Mouse (Mus musculus): Measurements from ENCODE around the gene Gm42674. TPM values are rescaled to one million over a fixed set of nuclear protein-coding genes. Genes with fewer than 3 reads are reported as not detected.

Gene Gm42674
- polyA plus RNA-seq, 1 experiment = not detected

- TF ChIP-seq FLI1 (IDR thresholded peaks at IDR 0.05; ENCODE audit: low read length) (no peak), GATA1 (IDR thresholded peaks at IDR 0.05; ENCODE audit: borderline replicate concordance, low read length) (no peak)
- peaks cover 62% of the 10 kb centered on the region for H3K4me1 ChIP-seq
- H3K27me3 ChIP-seq (replicated peaks) = peaks cover 89% of the 10 kb centered on the region
- no peaks in the 10 kb centered on the region for H3K36me3 ChIP-seq (replicated peaks; ENCODE audit: low read length)
- H3K9me3 ChIP-seq = no peaks in the 10 kb centered on the region
- no peak overlapping the region for H3K4me3 ChIP-seq (replicated peaks)
Observed at GRCm38 (mm10) chr3:90605736-90606135, 4.0 kb downstream of the Gm42674 start.

- no peaks in the 10 kb centered on the region for H3K9me3 ChIP-seq
- peaks cover 62% of the 10 kb centered on the region for H3K4me1 ChIP-seq
- TF ChIP-seq FLI1 (IDR thresholded peaks at IDR 0.05; ENCODE audit: low read length) (no peak), GATA1 (IDR thresholded peaks at IDR 0.05; ENCODE audit: borderline replicate concordance, low read length) (no peak)
- no peak overlapping the region for H3K4me3 ChIP-seq (replicated peaks)
- H3K27me3 ChIP-seq (replicated peaks) = peaks cover 89% of the 10 kb centered on the region
- no peaks in the 10 kb centered on the region for H3K36me3 ChIP-seq (replicated peaks; ENCODE audit: low read length)
Observed at GRCm38 (mm10) chr3:90606185-90606584, 4.5 kb downstream of the Gm42674 start.

- Histone ChIP-seq H3K27me3 (replicated peaks) (peaks cover 86% of the 10 kb centered on the region), H3K9me3 (no peaks in the 10 kb centered on the region), H3K36me3 (replicated peaks; ENCODE audit: low read length) (no peaks in the 10 kb centered on the region), H3K4me1 (peaks cover 62% of the 10 kb centered on the region), H3K4me3 (replicated peaks) (no peak overlapping the region)
- TF ChIP-seq GATA1 (IDR thresholded peaks at IDR 0.05; ENCODE audit: borderline replicate concordance, low read length) = no peak
- TF ChIP-seq FLI1 (IDR thresholded peaks at IDR 0.05; ENCODE audit: low read length) = no peak
Observed at GRCm38 (mm10) chr3:90607361-90607760, 5.7 kb downstream of the Gm42674 start.

DNA sequence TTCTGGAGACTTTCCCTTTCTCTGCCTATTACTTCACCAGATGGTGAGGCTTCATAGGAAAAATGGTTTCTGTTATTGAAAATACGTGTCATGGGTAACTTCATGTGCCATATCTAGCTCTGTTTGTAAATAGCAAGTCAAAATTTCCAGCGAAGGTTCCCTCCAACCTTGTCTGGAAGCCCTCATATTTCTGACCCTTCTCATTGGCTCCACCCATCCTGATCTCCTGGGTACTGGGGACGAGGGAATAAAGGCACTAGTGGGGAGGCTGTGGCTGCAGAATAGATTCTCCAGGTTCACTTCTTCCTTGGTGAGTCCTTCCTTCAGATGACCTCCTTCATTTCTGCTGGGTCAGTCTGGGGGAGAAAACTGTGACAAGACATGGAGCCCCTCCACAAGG is 6.5 kb downstream of the Gm42674 start, which contains the start of gene S100a5:
Gene S100a5, plus strand, starts transcription at position 301 of the 400 bp plus-strand sequence.
- TF ChIP-seq GATA1 (IDR thresholded peaks at IDR 0.05; ENCODE audit: borderline replicate concordance, low read length) (no peak), FLI1 (IDR thresholded peaks at IDR 0.05; ENCODE audit: low read length) (no peak)
- Histone ChIP-seq H3K9me3 (no peaks in the 10 kb centered on the region), H3K4me1 (peaks cover 62% of the 10 kb centered on the region), H3K36me3 (replicated peaks; ENCODE audit: low read length) (no peaks in the 10 kb centered on the region), H3K27me3 (replicated peaks) (peaks cover 83% of the 10 kb centered on the region), H3K4me3 (replicated peaks) (no peak within 1 kb of the TSS)

DNA sequence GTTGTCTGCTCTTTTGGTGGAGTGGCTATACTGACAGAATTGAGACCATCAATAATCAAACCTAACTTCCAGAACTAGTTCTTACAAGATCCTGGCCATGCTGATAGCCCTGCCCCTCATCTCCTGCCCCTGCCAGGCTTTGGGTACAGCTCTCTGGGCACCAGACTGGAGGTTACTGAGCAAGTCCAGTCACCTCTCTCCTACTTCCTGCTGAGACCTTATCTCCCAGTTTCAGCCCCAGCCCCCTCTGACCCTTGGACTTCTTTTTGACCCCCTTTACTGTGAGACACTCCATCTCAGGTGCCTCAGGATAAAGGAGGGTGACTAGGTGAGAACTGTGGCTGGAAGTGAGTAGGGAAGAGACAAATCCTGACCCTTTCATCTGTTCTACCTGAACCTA is 7.4 kb downstream of the Gm42674 start:
- no peaks in the 10 kb centered on the region for H3K9me3 ChIP-seq
- H3K4me3 ChIP-seq (replicated peaks) = no peak overlapping the region
- H3K4me1 ChIP-seq = peaks cover 62% of the 10 kb centered on the region
- no peaks in the 10 kb centered on the region for H3K36me3 ChIP-seq (replicated peaks; ENCODE audit: low read length)
- peaks cover 88% of the 10 kb centered on the region for H3K27me3 ChIP-seq (replicated peaks)
- TF ChIP-seq GATA1 (IDR thresholded peaks at IDR 0.05; ENCODE audit: borderline replicate concordance, low read length) (no peak), FLI1 (IDR thresholded peaks at IDR 0.05; ENCODE audit: low read length) (no peak)

GRCm38 (mm10) chr3:90611494-90611893 is 9.8 kb downstream of the Gm42674 start:
- H3K4me3 ChIP-seq (replicated peaks) = no peak overlapping the region
- H3K4me1 ChIP-seq = peaks cover 53% of the 10 kb centered on the region
- peaks cover 74% of the 10 kb centered on the region for H3K27me3 ChIP-seq (replicated peaks)
- no peaks in the 10 kb centered on the region for H3K9me3 ChIP-seq
- TF ChIP-seq FLI1 (IDR thresholded peaks at IDR 0.05; ENCODE audit: low read length) = no peak
- TF ChIP-seq GATA1 (IDR thresholded peaks at IDR 0.05; ENCODE audit: borderline replicate concordance, low read length) = no peak
- H3K36me3 ChIP-seq (replicated peaks; ENCODE audit: low read length) = no peaks in the 10 kb centered on the region

DNA sequence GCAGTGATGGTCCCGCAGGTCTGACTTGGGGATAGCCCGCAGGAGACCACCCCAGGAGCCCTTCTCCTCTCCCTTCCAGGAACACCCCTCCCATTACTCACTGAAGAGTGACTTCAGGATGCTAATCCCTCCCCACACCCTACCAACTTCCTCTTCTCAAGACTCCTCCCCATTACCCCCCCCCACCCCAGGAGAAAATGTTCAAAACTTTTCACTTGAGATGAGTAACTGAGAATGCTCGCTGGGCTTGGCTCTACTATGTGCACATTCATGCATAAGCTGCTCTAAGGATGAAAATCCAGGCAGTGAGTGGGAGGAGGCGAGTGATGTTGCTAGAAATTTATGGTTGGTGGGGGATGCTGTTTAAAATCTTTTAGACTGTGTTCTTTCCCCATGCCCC is 10.4 kb downstream of the Gm42674 start:
- H3K4me1 ChIP-seq = peaks cover 53% of the 10 kb centered on the region
- no peaks in the 10 kb centered on the region for H3K9me3 ChIP-seq
- no peaks in the 10 kb centered on the region for H3K36me3 ChIP-seq (replicated peaks; ENCODE audit: low read length)
- no peak for TF ChIP-seq GATA1 (IDR thresholded peaks at IDR 0.05; ENCODE audit: borderline replicate concordance, low read length)
- TF ChIP-seq FLI1 (IDR thresholded peaks at IDR 0.05; ENCODE audit: low read length) = no peak
- H3K27me3 ChIP-seq (replicated peaks) = peaks cover 72% of the 10 kb centered on the region
- no peak overlapping the region for H3K4me3 ChIP-seq (replicated peaks)

DNA sequence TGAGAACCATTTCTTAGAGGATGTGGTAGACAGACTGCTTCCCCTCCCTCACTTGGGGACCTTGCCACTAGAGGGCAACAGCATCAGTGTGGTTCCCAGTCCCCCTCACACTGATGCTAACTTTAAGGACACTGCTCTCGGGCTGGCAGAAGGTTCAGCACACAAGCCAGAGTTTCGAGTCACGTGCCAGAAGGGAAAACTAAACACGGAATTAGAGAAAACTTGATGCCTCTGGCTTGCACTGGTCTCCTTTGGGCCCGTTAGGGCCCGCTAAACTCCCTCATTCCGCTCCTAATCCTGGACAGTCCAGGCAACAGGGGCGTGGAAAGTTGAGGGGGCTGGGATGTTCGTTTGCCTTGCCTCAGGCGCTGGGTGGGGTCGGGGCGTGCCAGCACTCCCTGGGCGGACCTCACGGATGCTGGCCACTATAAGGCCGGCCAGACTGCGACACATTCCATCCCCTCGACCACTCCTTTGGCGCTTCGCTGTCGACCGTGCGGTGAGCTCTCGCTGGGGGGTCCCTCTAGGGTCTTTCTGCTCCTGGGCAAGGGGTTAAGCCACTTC is 11.1 kb downstream of the Gm42674 start, which contains the start of gene S100a6:
Gene S100a6, plus strand, starts transcription at position 155 of the 564 bp plus-strand sequence.
- peaks cover 65% of the 10 kb centered on the region for H3K27me3 ChIP-seq (replicated peaks)
- H3K9me3 ChIP-seq = no peaks in the 10 kb centered on the region
- peak within 1 kb of the TSS; percentile 88 for H3K4me3 ChIP-seq (replicated peaks)
- TF ChIP-seq FLI1 (IDR thresholded peaks at IDR 0.05; ENCODE audit: low read length) = no peak
- no peak for TF ChIP-seq GATA1 (IDR thresholded peaks at IDR 0.05; ENCODE audit: borderline replicate concordance, low read length)
- peaks cover 53% of the 10 kb centered on the region for H3K4me1 ChIP-seq
- no peaks in the 10 kb centered on the region for H3K36me3 ChIP-seq (replicated peaks; ENCODE audit: low read length)

DNA sequence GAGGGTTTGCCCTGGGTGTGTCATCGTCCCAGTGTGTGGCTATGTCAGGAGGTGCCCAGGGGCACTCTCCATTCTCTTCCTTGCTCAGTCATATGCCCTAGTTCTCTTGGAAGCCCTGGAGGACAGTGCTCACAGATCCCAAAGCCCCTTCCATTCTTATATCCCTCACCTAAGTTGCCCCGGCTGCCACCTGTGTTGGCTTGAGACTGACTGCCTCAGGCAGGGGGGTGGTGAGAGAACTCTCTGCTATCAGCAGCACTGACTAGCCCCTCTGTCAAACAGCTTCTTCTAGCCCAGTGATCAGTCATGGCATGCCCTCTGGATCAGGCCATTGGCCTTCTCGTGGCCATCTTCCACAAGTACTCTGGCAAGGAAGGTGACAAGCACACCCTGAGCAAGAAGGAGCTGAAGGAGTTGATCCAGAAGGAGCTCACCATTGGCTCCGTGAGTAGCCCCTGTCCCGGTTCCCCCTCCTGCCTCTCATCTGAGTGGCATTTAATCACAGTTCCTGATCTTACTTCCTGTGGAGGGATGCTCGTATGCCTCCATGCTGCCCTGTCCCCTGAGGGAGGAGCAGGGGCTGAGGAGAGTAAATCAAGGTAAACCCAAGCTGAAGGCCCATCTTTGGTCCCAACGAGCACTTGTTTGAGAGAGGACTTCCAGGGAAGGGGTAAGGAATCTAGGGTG is 11.9 kb downstream of the Gm42674 start:
- Histone ChIP-seq H3K4me1 (peaks cover 48% of the 10 kb centered on the region), H3K27me3 (replicated peaks) (peaks cover 57% of the 10 kb centered on the region), H3K36me3 (replicated peaks; ENCODE audit: low read length) (no peaks in the 10 kb centered on the region), H3K9me3 (no peaks in the 10 kb centered on the region), H3K4me3 (replicated peaks) (peak overlapping the region; percentile 88)
- TF ChIP-seq GATA1 (IDR thresholded peaks at IDR 0.05; ENCODE audit: borderline replicate concordance, low read length) = no peak
- TF ChIP-seq FLI1 (IDR thresholded peaks at IDR 0.05; ENCODE audit: low read length) = no peak

- peak overlapping the region; percentile 88 for H3K4me3 ChIP-seq (replicated peaks)
- peaks cover 51% of the 10 kb centered on the region for H3K27me3 ChIP-seq (replicated peaks)
- H3K36me3 ChIP-seq (replicated peaks; ENCODE audit: low read length) = no peaks in the 10 kb centered on the region
- H3K9me3 ChIP-seq = no peaks in the 10 kb centered on the region
- TF ChIP-seq FLI1 (IDR thresholded peaks at IDR 0.05; ENCODE audit: low read length) (no peak), GATA1 (IDR thresholded peaks at IDR 0.05; ENCODE audit: borderline replicate concordance, low read length) (no peak)
- H3K4me1 ChIP-seq = peaks cover 42% of the 10 kb centered on the region
Observed at GRCm38 (mm10) chr3:90614148-90614530, 12.4 kb downstream of the Gm42674 start.

Measured in megakaryocyte, embryonic 14.5 days (primary cell).